Mouse (Mus musculus): ENCODE results near the gene Ltbp2. TPM values are rescaled to one million over a fixed set of nuclear protein-coding genes. Genes with fewer than 3 reads are reported as not detected.

The Ltbp2 gene
- polyA plus RNA-seq, 1 experiment from 2014 or later = 18.6 TPM

GRCm38 (mm10) chr12:84805228-84805842 is 71.0 kb downstream of the Ltbp2 start:
- Histone ChIP-seq H3K9me3 (ENCODE audit: control insufficient read depth, low read length) (no peaks in the 10 kb centered on the region), H3K4me3 (ENCODE audit: low read length) (no peak overlapping the region), H3K36me3 (ENCODE audit: control insufficient read depth, insufficient read depth, low read length) (no peaks in the 10 kb centered on the region), H3K9ac (ENCODE audit: low read length) (no peak overlapping the region; the same call in 1 of the 2 replicates), H3K27me3 (ENCODE audit: control insufficient read depth, insufficient read depth, low read depth, low read length) (no peaks in the 10 kb centered on the region), H3K27ac (ENCODE audit: low read length) (peak overlapping the region; percentile 95), H3K4me2 (ENCODE audit: low read depth, low read length) (no peak overlapping the region), H3K4me1 (replicated peaks; ENCODE audit: control insufficient read depth, insufficient read depth, low read length) (peaks cover 23% of the 10 kb centered on the region)
- peak; percentile 95 for ATAC-seq (ENCODE audit: low read depth)
- WGBS = 38% methylated on average over 9 of the region's 9 CpGs

- no peak overlapping the region for H3K4me3 ChIP-seq (ENCODE audit: low read length)
- no peaks in the 10 kb centered on the region for H3K9me3 ChIP-seq (ENCODE audit: control insufficient read depth, low read length)
- no peak overlapping the region for H3K9ac ChIP-seq (ENCODE audit: low read length)
- 90% methylated on average over 3 of the region's 3 CpGs for WGBS
- no peak for ATAC-seq (ENCODE audit: low read depth)
- peaks cover 25% of the 10 kb centered on the region for H3K4me1 ChIP-seq (replicated peaks; ENCODE audit: control insufficient read depth, insufficient read depth, low read length)
- peak overlapping the region; percentile 58; the same call in 1 of the 2 replicates for H3K27ac ChIP-seq (ENCODE audit: low read length)
- no peaks in the 10 kb centered on the region for H3K36me3 ChIP-seq (ENCODE audit: control insufficient read depth, insufficient read depth, low read length)
- H3K4me2 ChIP-seq (ENCODE audit: low read depth, low read length) = no peak overlapping the region
- H3K27me3 ChIP-seq (ENCODE audit: control insufficient read depth, insufficient read depth, low read depth, low read length) = no peaks in the 10 kb centered on the region
Observed at GRCm38 (mm10) chr12:84802625-84803024, 73.7 kb downstream of the Ltbp2 start.

GRCm38 (mm10) chr12:84801532-84802110 is 74.7 kb downstream of the Ltbp2 start:
- H3K36me3 ChIP-seq (ENCODE audit: control insufficient read depth, insufficient read depth, low read length) = no peaks in the 10 kb centered on the region
- 67% methylated on average over 13 of the region's 13 CpGs for WGBS
- peak overlapping the region; percentile 58 for H3K27ac ChIP-seq (ENCODE audit: low read length)
- no peak for ATAC-seq (ENCODE audit: low read depth)
- no peak overlapping the region for H3K4me2 ChIP-seq (ENCODE audit: low read depth, low read length)
- H3K27me3 ChIP-seq (ENCODE audit: control insufficient read depth, insufficient read depth, low read depth, low read length) = no peaks in the 10 kb centered on the region
- no peak overlapping the region for H3K4me3 ChIP-seq (ENCODE audit: low read length)
- H3K9ac ChIP-seq (ENCODE audit: low read length) = no peak overlapping the region
- no peaks in the 10 kb centered on the region for H3K9me3 ChIP-seq (ENCODE audit: control insufficient read depth, low read length)
- H3K4me1 ChIP-seq (replicated peaks; ENCODE audit: control insufficient read depth, insufficient read depth, low read length) = peaks cover 16% of the 10 kb centered on the region

DNA sequence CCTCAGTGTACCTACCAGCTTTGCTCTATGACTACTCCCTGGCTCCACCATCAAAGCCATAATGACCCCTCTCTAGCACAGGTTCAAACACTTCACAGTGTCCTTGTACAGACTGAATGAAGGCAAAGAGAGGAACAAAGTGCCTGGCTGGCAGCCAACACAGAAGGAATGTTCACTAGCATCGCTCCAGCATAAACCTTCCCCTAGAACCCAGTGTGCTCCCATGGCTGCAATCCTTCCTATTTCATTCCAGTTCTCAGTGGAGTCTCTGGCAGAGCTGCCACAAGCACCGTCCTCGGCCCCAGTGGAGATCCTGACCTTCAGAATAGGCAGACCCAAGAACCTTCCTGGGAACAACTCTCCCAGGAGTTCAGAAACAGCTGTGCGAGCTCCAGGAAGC is 75.9 kb downstream of the Ltbp2 start:
- no peak overlapping the region for H3K4me3 ChIP-seq (ENCODE audit: low read length)
- no peaks in the 10 kb centered on the region for H3K36me3 ChIP-seq (ENCODE audit: control insufficient read depth, insufficient read depth, low read length)
- ATAC-seq (ENCODE audit: low read depth) = peak; percentile 73
- no peaks in the 10 kb centered on the region for H3K27me3 ChIP-seq (ENCODE audit: control insufficient read depth, insufficient read depth, low read depth, low read length)
- no peak overlapping the region for H3K9ac ChIP-seq (ENCODE audit: low read length)
- H3K4me2 ChIP-seq (ENCODE audit: low read depth, low read length) = no peak overlapping the region
- H3K27ac ChIP-seq (ENCODE audit: low read length) = peak overlapping the region; percentile 61
- 25% methylated on average over 4 of the region's 4 CpGs for WGBS
- no peaks in the 10 kb centered on the region for H3K9me3 ChIP-seq (ENCODE audit: control insufficient read depth, low read length)
- peaks cover 11% of the 10 kb centered on the region for H3K4me1 ChIP-seq (replicated peaks; ENCODE audit: control insufficient read depth, insufficient read depth, low read length)

GRCm38 (mm10) chr12:84799086-84799485 is 77.2 kb downstream of the Ltbp2 start:
- Histone ChIP-seq H3K9me3 (ENCODE audit: control insufficient read depth, low read length) (no peaks in the 10 kb centered on the region), H3K27me3 (ENCODE audit: control insufficient read depth, insufficient read depth, low read depth, low read length) (no peaks in the 10 kb centered on the region), H3K4me1 (replicated peaks; ENCODE audit: control insufficient read depth, insufficient read depth, low read length) (peaks cover 11% of the 10 kb centered on the region), H3K4me3 (ENCODE audit: low read length) (no peak overlapping the region), H3K4me2 (ENCODE audit: low read depth, low read length) (no peak overlapping the region), H3K9ac (ENCODE audit: low read length) (no peak overlapping the region), H3K27ac (ENCODE audit: low read length) (no peak overlapping the region), H3K36me3 (ENCODE audit: control insufficient read depth, insufficient read depth, low read length) (no peaks in the 10 kb centered on the region)
- no peak for ATAC-seq (ENCODE audit: low read depth)
- WGBS = 90% methylated on average over 13 of the region's 13 CpGs

DNA sequence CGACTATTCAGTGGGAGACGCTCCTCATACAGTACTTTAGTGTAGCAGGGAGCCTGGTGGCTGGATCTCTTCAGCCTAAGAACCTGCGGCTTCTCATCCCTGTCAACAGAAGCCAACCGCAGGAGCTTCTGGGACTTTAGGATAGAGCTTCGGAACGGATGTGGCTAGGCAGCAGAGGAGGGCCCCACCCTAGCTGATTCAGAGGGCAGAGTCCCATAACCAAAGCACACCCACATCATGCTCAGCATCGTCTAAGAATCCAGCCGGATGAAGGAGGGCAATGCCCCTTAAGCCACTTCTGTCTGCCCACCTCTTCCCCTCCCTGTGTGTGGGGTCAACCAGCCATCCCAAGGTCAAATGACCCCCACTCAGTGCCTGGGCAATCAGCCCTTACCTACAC is 81.7 kb downstream of the Ltbp2 start:
- ATAC-seq (ENCODE audit: low read depth) = no peak
- no peak overlapping the region for H3K27ac ChIP-seq (ENCODE audit: low read length)
- H3K36me3 ChIP-seq (ENCODE audit: control insufficient read depth, insufficient read depth, low read length) = no peaks in the 10 kb centered on the region
- 87% methylated on average over 8 of the region's 8 CpGs for WGBS
- no peak overlapping the region for H3K4me2 ChIP-seq (ENCODE audit: low read depth, low read length)
- H3K4me3 ChIP-seq (ENCODE audit: low read length) = no peak overlapping the region
- no peak overlapping the region for H3K9ac ChIP-seq (ENCODE audit: low read length)
- no peaks in the 10 kb centered on the region for H3K27me3 ChIP-seq (ENCODE audit: control insufficient read depth, insufficient read depth, low read depth, low read length)
- no peaks in the 10 kb centered on the region for H3K9me3 ChIP-seq (ENCODE audit: control insufficient read depth, low read length)
- H3K4me1 ChIP-seq (replicated peaks; ENCODE audit: control insufficient read depth, insufficient read depth, low read length) = 0 out of 2 replicates have a peak, but pooled peaks cover 4% of the 10 kb centered on the region

DNA sequence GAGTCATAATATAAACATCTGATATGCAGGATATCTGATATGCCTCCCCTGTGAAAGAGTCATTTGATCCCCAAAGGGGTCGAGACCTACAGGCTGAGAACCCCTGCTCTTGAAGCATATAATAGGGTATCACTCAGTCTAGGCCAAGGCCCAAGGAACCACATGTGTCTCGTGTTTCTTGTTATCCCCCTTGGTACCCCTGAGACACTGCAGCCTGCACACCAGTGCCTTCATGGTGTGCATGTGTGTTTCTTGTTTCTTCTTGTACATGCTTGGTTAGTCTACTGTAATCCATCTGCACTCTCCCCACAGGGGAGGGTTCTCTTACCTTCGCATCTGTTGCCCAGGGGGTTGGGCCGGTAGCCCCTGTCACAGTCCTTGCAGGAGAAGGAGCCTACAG is 83.7 kb downstream of the Ltbp2 start:
- no peak overlapping the region for H3K4me2 ChIP-seq (ENCODE audit: low read depth, low read length)
- no peak overlapping the region for H3K9ac ChIP-seq (ENCODE audit: low read length)
- no peak for ATAC-seq (ENCODE audit: low read depth)
- 0 out of 2 replicates have a peak, but pooled peaks cover 4% of the 10 kb centered on the region for H3K4me1 ChIP-seq (replicated peaks; ENCODE audit: control insufficient read depth, insufficient read depth, low read length)
- 78% methylated on average over 4 of the region's 4 CpGs for WGBS
- H3K4me3 ChIP-seq (ENCODE audit: low read length) = no peak overlapping the region
- no peaks in the 10 kb centered on the region for H3K9me3 ChIP-seq (ENCODE audit: control insufficient read depth, low read length)
- no peak overlapping the region for H3K27ac ChIP-seq (ENCODE audit: low read length)
- no peaks in the 10 kb centered on the region for H3K27me3 ChIP-seq (ENCODE audit: control insufficient read depth, insufficient read depth, low read depth, low read length)
- H3K36me3 ChIP-seq (ENCODE audit: control insufficient read depth, insufficient read depth, low read length) = no peaks in the 10 kb centered on the region

DNA sequence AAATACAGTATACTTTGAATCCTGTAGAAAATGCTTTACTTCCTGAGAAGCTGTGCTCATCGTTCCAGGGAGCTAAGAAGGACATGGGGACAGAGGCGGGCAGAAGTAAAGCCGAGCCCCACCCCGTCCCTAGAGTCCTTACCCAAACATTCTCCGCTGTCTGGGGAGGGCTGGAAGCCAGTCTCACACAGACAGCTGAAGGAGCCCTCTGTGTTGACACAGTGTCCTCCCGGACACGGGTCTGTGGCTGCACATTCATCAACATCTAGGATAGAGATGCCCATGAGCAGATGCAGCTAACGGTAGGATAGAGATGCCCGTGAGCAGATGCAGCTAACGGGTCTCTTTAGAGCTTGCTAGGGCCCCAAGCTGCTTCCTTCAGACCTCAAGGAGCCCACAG is 85.5 kb downstream of the Ltbp2 start:
- Histone ChIP-seq H3K4me2 (ENCODE audit: low read depth, low read length) (no peak overlapping the region), H3K27ac (ENCODE audit: low read length) (no peak overlapping the region), H3K4me3 (ENCODE audit: low read length) (no peak overlapping the region), H3K9me3 (ENCODE audit: control insufficient read depth, low read length) (no peaks in the 10 kb centered on the region), H3K27me3 (ENCODE audit: control insufficient read depth, insufficient read depth, low read depth, low read length) (no peaks in the 10 kb centered on the region), H3K36me3 (ENCODE audit: control insufficient read depth, insufficient read depth, low read length) (no peaks in the 10 kb centered on the region), H3K9ac (ENCODE audit: low read length) (no peak overlapping the region), H3K4me1 (replicated peaks; ENCODE audit: control insufficient read depth, insufficient read depth, low read length) (peaks cover 13% of the 10 kb centered on the region)
- ATAC-seq (ENCODE audit: low read depth) = peak; percentile 21; the same call in 1 of the 2 replicates
- WGBS = 28% methylated on average over 10 of the region's 10 CpGs

DNA sequence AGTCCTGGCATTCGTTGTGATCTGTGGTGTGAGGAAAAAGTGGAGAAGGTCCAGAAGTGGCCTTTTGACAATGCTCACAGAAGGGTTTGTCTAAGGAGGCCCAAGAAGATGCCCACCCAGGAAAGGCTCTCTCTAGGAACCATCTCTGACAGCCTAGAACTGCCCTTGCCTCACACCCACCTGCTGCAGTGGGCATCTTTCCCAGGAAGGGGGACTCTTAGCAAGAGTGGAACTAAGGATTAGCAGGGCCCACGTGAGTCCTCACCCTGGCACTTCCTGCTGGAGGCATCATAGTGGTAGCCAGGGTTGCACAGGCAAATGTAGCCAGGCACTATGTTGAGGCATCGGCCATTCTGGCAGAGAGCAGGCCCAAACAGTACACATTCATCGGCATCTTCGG is 90.2 kb downstream of the Ltbp2 start:
- Histone ChIP-seq H3K27me3 (ENCODE audit: control insufficient read depth, insufficient read depth, low read depth, low read length) (no peaks in the 10 kb centered on the region), H3K4me2 (ENCODE audit: low read depth, low read length) (no peak overlapping the region), H3K36me3 (ENCODE audit: control insufficient read depth, insufficient read depth, low read length) (no peaks in the 10 kb centered on the region), H3K4me3 (ENCODE audit: low read length) (no peak overlapping the region), H3K9ac (ENCODE audit: low read length) (no peak overlapping the region), H3K4me1 (replicated peaks; ENCODE audit: control insufficient read depth, insufficient read depth, low read length) (peaks cover 26% of the 10 kb centered on the region), H3K9me3 (ENCODE audit: control insufficient read depth, low read length) (no peaks in the 10 kb centered on the region), H3K27ac (ENCODE audit: low read length) (no peak overlapping the region)
- 51% methylated on average over 5 of the region's 5 CpGs for WGBS
- ATAC-seq (ENCODE audit: low read depth) = no peak

All from lung, embryonic 16.5 days (tissue).